11 mouse cellular contexts compared by ENCODE assay signal in genomic region chr9:119853071-119853846, GRCm38 (mm10). TPM values are rescaled to one million over a fixed set of nuclear protein-coding genes. Genes with fewer than 3 reads are reported as not detected.
DNase-seq lines count a peak whose midpoint lies in the region; ATAC-seq and TF ChIP-seq lines count a peak whose summit lies in the region.
"Had no signal": no experiment of that assay in that cellular context is flagged by ENCODE, and none has a peak within 500 bp of the region (broad histone marks: within the 10 kb centered on the region; RNA-seq: fewer than 3 reads in every experiment).

No protein-coding gene starts in this region.

- H3K4me1 ChIP-seq in cortical plate, adult 2 months (ENCODE audit: control insufficient read depth, insufficient read depth, low read length): no peaks in the 10 kb centered on the region
- H3K4me1 ChIP-seq in hindbrain, embryonic 16.5 days (ENCODE audit: control insufficient read depth, insufficient read depth, low read depth, low read length): peaks cover 6% of the 10 kb centered on the region; the same call in 1 of the 2 replicates
- H3K4me1 ChIP-seq in liver, embryonic 16.5 days (ENCODE audit: control insufficient read depth, low read depth, low read length): no peaks in the 10 kb centered on the region

- 0 out of 2 replicates have a peak, but pooled peaks have one; percentile 1 for TF ChIP-seq CTCF in cortical plate, adult 2 months (IDR thresholded peaks at IDR 0.05; ENCODE audit: extremely low read depth, insufficient read depth, low read length)

- H3K9me3 ChIP-seq in hindbrain, embryonic 16.5 days (ENCODE audit: control insufficient read depth, low read length): no peaks in the 10 kb centered on the region
- H3K9me3 ChIP-seq in liver, embryonic 16.5 days (replicated peaks; ENCODE audit: control insufficient read depth, low read length): no peaks in the 10 kb centered on the region

- H3K9ac ChIP-seq in hindbrain, embryonic 16.5 days (ENCODE audit: low read depth, low read length): no peak overlapping the region
- H3K9ac ChIP-seq in liver, embryonic 16.5 days (ENCODE audit: low read depth, low read length): no peak overlapping the region

- H3K4me3 ChIP-seq in cortical plate, adult 2 months (ENCODE audit: insufficient read depth, low read length): no peak overlapping the region
- H3K4me3 ChIP-seq in hindbrain, embryonic 16.5 days (ENCODE audit: low read length): no peak overlapping the region
- no peak overlapping the region for H3K4me3 ChIP-seq in liver, embryonic 16.5 days (ENCODE audit: low read depth, low read length)

- H3K36me3 ChIP-seq in hindbrain, embryonic 16.5 days (ENCODE audit: control insufficient read depth, insufficient read depth, low read length): no peaks in the 10 kb centered on the region
- H3K36me3 ChIP-seq in liver, embryonic 16.5 days (ENCODE audit: control insufficient read depth, insufficient read depth): no peaks in the 10 kb centered on the region

- H3K4me2 ChIP-seq in hindbrain, embryonic 16.5 days (ENCODE audit: low read length): no peak overlapping the region
- no peak overlapping the region for H3K4me2 ChIP-seq in liver, embryonic 16.5 days (ENCODE audit: low read depth, low read length)

- no peak for TF ChIP-seq POLR2A in cortical plate, adult 2 months (IDR thresholded peaks at IDR 0.05; ENCODE audit: extremely low read depth, insufficient read depth, low read length)

- no peaks in the 10 kb centered on the region for H3K27me3 ChIP-seq in hindbrain, embryonic 16.5 days (replicated peaks; ENCODE audit: control insufficient read depth, insufficient read depth, low read length)
- H3K27me3 ChIP-seq in liver, embryonic 16.5 days (ENCODE audit: control insufficient read depth, insufficient read depth, low read depth, low read length): no peaks in the 10 kb centered on the region

- ATAC-seq in hindbrain, embryonic 16.5 days: peak; percentile 63
- ATAC-seq in liver, embryonic 16.5 days (ENCODE audit: low read depth): peak; percentile 53

- H3K27ac ChIP-seq in cortical plate, adult 2 months (ENCODE audit: insufficient read depth, low read length): no peak overlapping the region
- peak overlapping the region; percentile 34; the same call in 1 of the 2 replicates for H3K27ac ChIP-seq in hindbrain, embryonic 16.5 days (ENCODE audit: low read depth, low read length)
- no peak overlapping the region for H3K27ac ChIP-seq in liver, embryonic 16.5 days (ENCODE audit: low read length)

- DNase-seq in kidney, adult 11 months: peak; percentile 13
- DNase-seq in kidney, postnatal 10 days: no peak
- no peak for DNase-seq in embryo, embryonic 10.5 days (ENCODE audit: low spot score)
- no peak for DNase-seq in thymus, postnatal 14 days
- DNase-seq in layer of hippocampus, adult 8-10 months (ENCODE audit: low spot score in 2 of 2): no peak
- DNase-seq: cerebellum, postnatal 36 days had no signal

- WGBS in hindbrain, embryonic 16.5 days: 66% methylated on average over 2 of the region's 2 CpGs
- 50% methylated on average over 2 of the region's 2 CpGs for WGBS in liver, embryonic 16.5 days (ENCODE audit: insufficient replicate concordance)

RNA-seq across cellular contexts. Expression of gene Scn11a, which starts 28.0 kb away (rescaled TPM):
- polyA plus RNA-seq in cortical plate, adult 2 months (2012; rRNA removed): 0.06 TPM in 1 of 2 replicates, not detected in the other
- polyA plus RNA-seq in hindbrain, embryonic 16.5 days (2015; fragmentation: Nextera tagmentation; extraction: Ambion mirVana): 0.35 and 0.46 TPM in 2 replicates
- 0.02 and 0.04 TPM in 2 replicates for polyA plus RNA-seq in liver, embryonic 16.5 days (2015; fragmentation: Nextera tagmentation; extraction: Ambion mirVana)
- not detected for total RNA-seq in layer of hippocampus, adult 8-10 months (2022)
- total RNA-seq: adrenal gland, adult 18-20 months; megakaryocyte-erythroid progenitor cell, adult 5-6 weeks had no signal

RNA-seq across cellular contexts. Expression of gene Wdr48, which starts 41.4 kb away (rescaled TPM):
- 68.8 and 76.2 TPM in 2 replicates for polyA plus RNA-seq in cortical plate, adult 2 months (2012; rRNA removed)
- polyA plus RNA-seq in hindbrain, embryonic 16.5 days (2015; fragmentation: Nextera tagmentation; extraction: Ambion mirVana): 59.2 and 64.6 TPM in 2 replicates
- 19.4 and 21.1 TPM in 2 replicates for polyA plus RNA-seq in liver, embryonic 16.5 days (2015; fragmentation: Nextera tagmentation; extraction: Ambion mirVana)
- total RNA-seq in layer of hippocampus, adult 8-10 months (2022): 10 to 100 TPM; 64.3 to 81.2 (median 74.6) TPM
